Mouse (Mus musculus): ENCODE results near the gene Tiam1.

GRCm38 (mm10) chr16:89989816-89990215 is 153.8 kb downstream of the Tiam1 start:
- TF ChIP-seq POLR2A (IDR thresholded peaks at IDR 0.05; ENCODE audit: insufficient read depth, low read depth, low read length) (no peak), CTCF (IDR thresholded peaks at IDR 0.05; ENCODE audit: insufficient read depth, low read depth, low read length) (no peak)
